8 mouse cellular contexts compared by ENCODE assay signal in genomic region chr6:134034904-134035489, GRCm38 (mm10). TPM values are rescaled to one million over a fixed set of nuclear protein-coding genes. Genes with fewer than 3 reads are reported as not detected.
DNase-seq lines count a peak whose midpoint lies in the region; ATAC-seq and TF ChIP-seq lines count a peak whose summit lies in the region.

No protein-coding gene starts in this region.

- peak overlapping the region; percentile 100 for H3K27ac ChIP-seq in kidney, adult 2 months (ENCODE audit: insufficient read depth, low read depth, low read length)
- H3K27ac ChIP-seq in limb, embryonic 14.5 days (replicated peaks; ENCODE audit: low read depth, low read length): peak overlapping the region; percentile 100
- H3K27ac ChIP-seq in midbrain, embryonic 16.5 days (ENCODE audit: low read length): peak overlapping the region; percentile 99

- peak overlapping the region; percentile 67 for H3K4me2 ChIP-seq in limb, embryonic 14.5 days (replicated peaks; ENCODE audit: low read depth, low read length, severe bottlenecking)
- peak overlapping the region; percentile 66 for H3K4me2 ChIP-seq in midbrain, embryonic 16.5 days (ENCODE audit: low read length)

- under 1% methylated on average over 55 of the region's 55 CpGs for WGBS in kidney, adult 2 months
- WGBS in limb, embryonic 14.5 days: under 1% methylated on average over 55 of the region's 55 CpGs
- under 1% methylated on average over 53 of the region's 55 CpGs for WGBS in midbrain, embryonic 16.5 days

- H3K4me3 ChIP-seq in kidney, adult 2 months (ENCODE audit: insufficient read depth, low read depth, low read length): peak overlapping the region; percentile 96
- H3K4me3 ChIP-seq in limb, embryonic 14.5 days (replicated peaks; ENCODE audit: low read length): peak overlapping the region; percentile 71
- H3K4me3 ChIP-seq in midbrain, embryonic 16.5 days (ENCODE audit: low read depth, low read length): peak overlapping the region; percentile 62

- peak overlapping the region; percentile 98 for H3K9ac ChIP-seq in limb, embryonic 14.5 days (ENCODE audit: low read depth, low read length, severe bottlenecking)
- peak overlapping the region; percentile 97 for H3K9ac ChIP-seq in midbrain, embryonic 16.5 days (ENCODE audit: low read depth, low read length)

- H3K27me3 ChIP-seq in kidney, adult 2 months (replicated peaks; ENCODE audit: control insufficient read depth, insufficient read depth, low read length): no peaks in the 10 kb centered on the region
- no peaks in the 10 kb centered on the region for H3K27me3 ChIP-seq in limb, embryonic 14.5 days (ENCODE audit: control insufficient read depth, insufficient read depth, low read length)
- H3K27me3 ChIP-seq in midbrain, embryonic 16.5 days (ENCODE audit: control insufficient read depth, insufficient read depth, low read depth, low read length): no peaks in the 10 kb centered on the region

- H3K4me1 ChIP-seq in kidney, adult 2 months (ENCODE audit: control insufficient read depth, insufficient read depth, low read length): peaks cover 28% of the 10 kb centered on the region
- peaks cover 25% of the 10 kb centered on the region for H3K4me1 ChIP-seq in limb, embryonic 14.5 days (ENCODE audit: control insufficient read depth, insufficient read depth, low read length)
- H3K4me1 ChIP-seq in midbrain, embryonic 16.5 days (ENCODE audit: control insufficient read depth, insufficient read depth, low read length): peaks cover 34% of the 10 kb centered on the region

- no peak for TF ChIP-seq CTCF in kidney, adult 2 months (conservative IDR thresholded peaks at IDR 0.05; ENCODE audit: insufficient read depth, insufficient read length, low read depth, low read length)

- ATAC-seq in limb, embryonic 14.5 days (ENCODE audit: low FRiP score, low read depth): peak; percentile 88
- peak; percentile 94 for ATAC-seq in midbrain, embryonic 16.5 days

- peak; percentile 46 for TF ChIP-seq POLR2A in kidney, adult 2 months (IDR thresholded peaks at IDR 0.05; ENCODE audit: low read depth, low read length)
- peak; percentile 73; the same call in 1 of the 2 replicates for TF ChIP-seq POLR2A in limb, embryonic 14.5 days (IDR thresholded peaks at IDR 0.05; ENCODE audit: borderline replicate concordance, extremely low read depth, insufficient read depth, insufficient read length)

- DNase-seq in layer of hippocampus, adult 11-12 months (ENCODE audit: low spot score): peak; percentile 80
- no peak for DNase-seq in layer of hippocampus, adult 9-10 months (ENCODE audit: low spot score)
- peak; percentile 92 for DNase-seq in embryo, embryonic 9.5 days (ENCODE audit: extremely low spot score)
- peak; percentile 87 to 91 for DNase-seq in heart, adult 18-20 months
- DNase-seq in kidney, adult 2 months: peak; percentile 89
- peak; percentile 84 for DNase-seq in limb, embryonic 14.5 days (ENCODE audit: low spot score)
- DNase-seq in spleen, postnatal 10 days (ENCODE audit: low spot score in 2 of 2): peak; percentile 63 to 69

- no peaks in the 10 kb centered on the region for H3K36me3 ChIP-seq in kidney, adult 2 months (ENCODE audit: control insufficient read depth, insufficient read depth, low read length)
- no peaks in the 10 kb centered on the region for H3K36me3 ChIP-seq in limb, embryonic 14.5 days (ENCODE audit: control insufficient read depth, insufficient read depth, low read length)
- H3K36me3 ChIP-seq in midbrain, embryonic 16.5 days (ENCODE audit: control insufficient read depth, insufficient read depth, low read length): no peaks in the 10 kb centered on the region

- no peaks in the 10 kb centered on the region for H3K9me3 ChIP-seq in limb, embryonic 14.5 days (ENCODE audit: control insufficient read depth, low read length)
- no peaks in the 10 kb centered on the region for H3K9me3 ChIP-seq in midbrain, embryonic 16.5 days (replicated peaks; ENCODE audit: control insufficient read depth, low read length, poor library complexity, severe bottlenecking)

RNA-seq across cellular contexts. Expression of gene Etv6, which starts 0.5 kb away (rescaled TPM):
- 10 to 100 TPM; 11.3 to 12.1 TPM for total RNA-seq in heart, adult 18-20 months (2021)
- 16.3 and 22.6 TPM in 2 replicates for polyA plus RNA-seq in kidney, adult 2 months (2012; rRNA removed)
- 16.5 and 19.9 TPM in 2 replicates for polyA plus RNA-seq in limb, embryonic 14.5 days (2012; rRNA removed)
- polyA plus RNA-seq in limb, embryonic 14.5 days (2014; fragmentation: Nextera tagmentation; extraction: Ambion mirVana): 13.9 and 14.7 TPM in 2 replicates
- polyA plus RNA-seq in midbrain, embryonic 16.5 days (2015; fragmentation: Nextera tagmentation; extraction: Ambion mirVana): 3.4 and 3.9 TPM in 2 replicates
